Mouse (Mus musculus): Measurements from ENCODE around the gene Kyat1. TPM values are rescaled to one million over a fixed set of nuclear protein-coding genes. Genes with fewer than 3 reads are reported as not detected.

The Kyat1 gene
- total and polyA plus RNA-seq, 2 experiments from 2014 or later: 16.4 to 26.4 TPM

DNA sequence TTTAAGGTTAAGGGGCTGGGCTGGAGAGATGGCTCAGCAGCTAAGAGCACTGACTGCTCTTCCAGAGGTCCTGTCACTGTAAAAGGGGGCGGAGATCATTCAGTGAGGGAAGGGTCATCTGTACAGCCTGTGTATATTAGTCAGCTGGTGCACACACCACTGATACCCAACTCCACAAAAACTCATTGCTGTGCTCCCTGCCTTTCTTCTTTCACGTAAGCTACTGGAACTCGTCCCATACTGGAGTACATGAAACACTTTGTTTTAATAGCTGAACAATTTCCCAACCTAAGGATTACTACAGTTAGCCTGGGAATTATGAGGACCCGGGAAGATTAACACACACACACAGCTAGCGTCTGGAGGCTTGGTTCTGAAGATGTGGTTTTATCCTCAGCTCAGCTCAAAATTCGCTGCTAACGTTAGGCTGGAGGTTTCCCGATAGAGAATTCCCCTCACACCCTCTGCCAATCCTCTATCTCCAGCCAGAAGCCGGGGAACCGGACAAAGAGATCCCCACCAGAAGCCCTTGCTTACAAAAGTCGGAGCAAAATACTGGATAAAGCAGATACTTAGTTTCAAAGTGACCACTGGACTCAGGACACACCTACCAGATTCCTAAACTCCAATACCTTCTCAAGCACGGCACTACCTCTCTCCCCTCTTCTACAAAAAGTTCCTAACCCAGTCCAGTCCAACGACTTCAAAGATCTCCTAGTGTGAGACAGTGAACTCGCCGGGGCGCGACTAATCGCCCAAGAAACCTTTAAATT lies 31.0 kb upstream of the Kyat1 start:
- ATAC-seq (ENCODE audit: low FRiP score): no peak
- DNase-seq (ENCODE audit: low spot score): no peak
- no peak for TF ChIP-seq CTCF (IDR thresholded peaks at IDR 0.05)

DNA sequence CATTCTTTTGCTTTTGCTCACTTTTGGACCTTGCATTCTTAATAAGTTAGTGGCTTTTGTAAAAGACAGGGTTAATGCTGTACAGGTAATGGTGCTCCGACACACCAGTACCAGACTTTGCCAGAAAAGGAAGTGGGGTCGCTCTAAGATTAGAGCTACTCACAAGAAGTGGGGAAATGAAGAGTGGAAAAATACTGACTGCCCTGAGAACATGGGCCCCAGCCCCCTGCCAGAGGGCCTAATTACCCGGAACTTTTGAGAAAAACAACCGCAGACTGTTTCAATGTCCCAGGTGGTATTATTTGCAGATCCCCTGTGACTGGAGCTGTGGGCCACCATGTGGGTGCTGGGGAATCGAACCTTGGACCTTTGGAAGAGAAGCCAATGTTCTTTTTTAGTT lies 29.9 kb upstream of the Kyat1 start:
- Histone ChIP-seq H3K36me3 (ENCODE audit: insufficient read depth, low read length) (0 out of 2 replicates have a peak, but pooled peaks cover 5% of the 10 kb centered on the region), H3K4me2 (ENCODE audit: low read depth, low read length, poor library complexity, severe bottlenecking) (no peak overlapping the region), H3K27me3 (ENCODE audit: insufficient read depth, low read length) (no peaks in the 10 kb centered on the region), H3K27ac (ENCODE audit: low read depth, low read length) (no peak overlapping the region), H3K4me1 (ENCODE audit: insufficient read depth, low read length) (peaks cover 10% of the 10 kb centered on the region), H3K4me3 (ENCODE audit: low read depth, low read length) (no peak overlapping the region), H3K9me3 (ENCODE audit: low read length) (no peaks in the 10 kb centered on the region), H3K9ac (replicated peaks; ENCODE audit: low read length, poor library complexity, severe bottlenecking) (no peak overlapping the region)
- 94% methylated on average over 5 of the region's 5 CpGs for WGBS
- DNase-seq (ENCODE audit: low spot score): no peak
- no peak for ATAC-seq (ENCODE audit: low FRiP score)
- no peak for TF ChIP-seq CTCF (IDR thresholded peaks at IDR 0.05)

More for the DNA sequence above, 31.0 kb upstream of the Kyat1 start:
- Histone ChIP-seq H3K4me3 (ENCODE audit: low read depth, low read length) (peak overlapping the region; percentile 79), H3K4me1 (ENCODE audit: insufficient read depth, low read length) (peaks cover 10% of the 10 kb centered on the region), H3K9me3 (ENCODE audit: low read length) (no peaks in the 10 kb centered on the region), H3K9ac (replicated peaks; ENCODE audit: low read length, poor library complexity, severe bottlenecking) (peak overlapping the region; percentile 36), H3K4me2 (ENCODE audit: low read depth, low read length, poor library complexity, severe bottlenecking) (peak overlapping the region; percentile 84), H3K36me3 (ENCODE audit: insufficient read depth, low read length) (peaks cover 13% of the 10 kb centered on the region), H3K27ac (ENCODE audit: low read depth, low read length) (peak overlapping the region; percentile 90), H3K27me3 (ENCODE audit: insufficient read depth, low read length) (no peaks in the 10 kb centered on the region)
- WGBS: 4% methylated on average over 18 of the region's 18 CpGs

DNA sequence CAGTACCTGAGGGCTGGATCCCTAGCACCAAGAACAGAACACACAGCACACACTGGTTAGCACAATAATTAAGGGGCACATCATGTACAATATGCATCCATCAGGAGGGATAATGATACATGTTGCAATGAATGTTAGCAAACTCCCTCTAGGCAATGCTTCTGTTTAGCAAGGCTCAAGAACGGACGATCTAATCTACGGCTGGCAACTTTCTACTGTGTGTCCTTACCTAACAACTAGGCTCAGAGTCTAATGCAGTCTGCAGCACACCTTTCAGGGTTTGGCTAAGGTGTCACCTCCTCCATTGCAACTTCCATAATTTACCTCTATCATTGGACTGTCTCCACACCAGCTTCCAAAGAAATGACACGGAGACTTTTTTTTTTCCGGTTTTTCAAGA lies 10.6 kb upstream of the Kyat1 start:
- no peaks in the 10 kb centered on the region for H3K27me3 ChIP-seq (ENCODE audit: insufficient read depth, low read length)
- no peak overlapping the region for H3K9ac ChIP-seq (replicated peaks; ENCODE audit: low read length, poor library complexity, severe bottlenecking)
- no peaks in the 10 kb centered on the region for H3K36me3 ChIP-seq (ENCODE audit: insufficient read depth, low read length)
- H3K4me3 ChIP-seq (ENCODE audit: low read depth, low read length): no peak overlapping the region
- TF ChIP-seq CTCF (IDR thresholded peaks at IDR 0.05): no peak
- no peaks in the 10 kb centered on the region for H3K4me1 ChIP-seq (ENCODE audit: insufficient read depth, low read length)
- H3K9me3 ChIP-seq (ENCODE audit: low read length): no peaks in the 10 kb centered on the region
- DNase-seq (ENCODE audit: low spot score) (no peak), ATAC-seq (ENCODE audit: low FRiP score) (no peak)
- no peak overlapping the region for H3K4me2 ChIP-seq (ENCODE audit: low read depth, low read length, poor library complexity, severe bottlenecking)
- 97% methylated on average over 5 of the region's 5 CpGs for WGBS
- no peak overlapping the region for H3K27ac ChIP-seq (ENCODE audit: low read depth, low read length)

DNA sequence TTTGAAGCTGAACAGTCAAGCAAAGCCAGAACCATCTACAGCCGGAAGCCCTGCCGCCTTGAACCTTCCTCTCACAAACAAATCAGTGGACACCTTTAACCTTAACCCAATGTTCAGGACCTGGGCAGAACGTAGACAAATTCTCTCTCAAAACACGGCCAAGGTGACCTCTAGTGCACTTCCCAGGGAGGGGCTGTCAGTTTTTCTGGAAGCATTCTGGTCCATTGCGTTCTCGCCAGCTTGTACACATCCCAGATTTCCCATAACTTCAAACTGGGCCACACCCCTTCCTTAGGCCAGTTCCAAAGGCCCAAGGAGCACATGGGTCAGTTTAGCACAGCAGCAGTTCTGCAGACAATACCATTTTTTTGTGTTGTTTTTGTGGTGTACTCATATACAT lies 9.8 kb upstream of the Kyat1 start:
- no peak for DNase-seq (ENCODE audit: low spot score)
- no peak for ATAC-seq (ENCODE audit: low FRiP score)
- Histone ChIP-seq H3K9ac (replicated peaks; ENCODE audit: low read length, poor library complexity, severe bottlenecking) (no peak overlapping the region), H3K4me1 (ENCODE audit: insufficient read depth, low read length) (no peaks in the 10 kb centered on the region), H3K27ac (ENCODE audit: low read depth, low read length) (no peak overlapping the region), H3K4me2 (ENCODE audit: low read depth, low read length, poor library complexity, severe bottlenecking) (no peak overlapping the region), H3K9me3 (ENCODE audit: low read length) (no peaks in the 10 kb centered on the region), H3K4me3 (ENCODE audit: low read depth, low read length) (no peak overlapping the region), H3K27me3 (ENCODE audit: insufficient read depth, low read length) (no peaks in the 10 kb centered on the region), H3K36me3 (ENCODE audit: insufficient read depth, low read length) (no peaks in the 10 kb centered on the region)
- 79% methylated on average over 6 of the region's 6 CpGs for WGBS
- no peak for TF ChIP-seq CTCF (IDR thresholded peaks at IDR 0.05)

DNA sequence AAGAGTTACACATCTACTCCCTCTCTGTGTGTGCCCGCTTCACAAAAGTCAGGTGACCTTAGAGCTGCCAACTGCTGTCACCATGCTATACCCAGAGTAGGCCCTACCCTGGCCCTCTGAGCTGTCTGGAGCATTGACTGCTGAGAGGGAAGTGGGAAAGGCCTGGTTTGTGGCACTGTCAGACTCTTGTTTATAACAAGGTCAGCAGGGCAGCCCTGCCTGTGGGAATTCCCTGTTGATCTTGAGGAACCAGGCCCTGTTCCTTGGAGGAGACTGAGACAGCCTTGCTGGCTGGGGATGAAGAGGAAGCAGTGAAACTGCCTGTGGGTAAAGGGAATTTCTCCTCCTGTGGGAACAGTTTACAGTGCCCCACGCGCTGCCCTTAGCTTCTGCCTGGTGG lies 9.1 kb upstream of the Kyat1 start:
- no peak for TF ChIP-seq CTCF (IDR thresholded peaks at IDR 0.05)
- DNase-seq (ENCODE audit: low spot score) (no peak), ATAC-seq (ENCODE audit: low FRiP score) (no peak)
- WGBS: 87% methylated on average over 3 of the region's 3 CpGs
- Histone ChIP-seq H3K4me1 (ENCODE audit: insufficient read depth, low read length) (no peaks in the 10 kb centered on the region), H3K9ac (replicated peaks; ENCODE audit: low read length, poor library complexity, severe bottlenecking) (no peak overlapping the region), H3K27me3 (ENCODE audit: insufficient read depth, low read length) (no peaks in the 10 kb centered on the region), H3K27ac (ENCODE audit: low read depth, low read length) (no peak overlapping the region), H3K9me3 (ENCODE audit: low read length) (no peaks in the 10 kb centered on the region), H3K4me2 (ENCODE audit: low read depth, low read length, poor library complexity, severe bottlenecking) (no peak overlapping the region), H3K36me3 (ENCODE audit: insufficient read depth, low read length) (no peaks in the 10 kb centered on the region), H3K4me3 (ENCODE audit: low read depth, low read length) (no peak overlapping the region)

DNA sequence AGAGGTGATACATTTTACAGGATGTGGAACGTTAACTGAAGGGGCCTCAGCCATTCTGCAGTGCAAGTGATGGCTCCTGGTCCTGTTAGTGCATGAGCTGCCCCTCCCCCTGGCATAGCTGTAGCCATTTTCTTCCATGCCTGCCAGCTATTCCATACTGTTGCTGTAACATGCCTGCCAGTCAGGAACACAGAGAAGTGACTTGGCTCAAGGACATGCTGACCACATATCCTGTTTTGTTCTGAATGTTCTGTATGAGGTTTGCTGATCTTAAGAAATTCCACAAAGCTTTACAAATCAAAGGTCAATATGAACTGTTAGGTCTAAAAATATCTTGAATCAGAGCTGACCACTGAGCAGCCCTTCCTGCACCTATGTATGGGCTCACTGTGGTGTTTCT lies 7.3 kb upstream of the Kyat1 start:
- Histone ChIP-seq H3K4me1 (ENCODE audit: insufficient read depth, low read length) (no peaks in the 10 kb centered on the region), H3K27me3 (ENCODE audit: insufficient read depth, low read length) (no peaks in the 10 kb centered on the region), H3K9ac (replicated peaks; ENCODE audit: low read length, poor library complexity, severe bottlenecking) (no peak overlapping the region), H3K4me2 (ENCODE audit: low read depth, low read length, poor library complexity, severe bottlenecking) (no peak overlapping the region), H3K36me3 (ENCODE audit: insufficient read depth, low read length) (no peaks in the 10 kb centered on the region), H3K9me3 (ENCODE audit: low read length) (no peaks in the 10 kb centered on the region), H3K27ac (ENCODE audit: low read depth, low read length) (no peak overlapping the region), H3K4me3 (ENCODE audit: low read depth, low read length) (no peak overlapping the region)
- no peak for ATAC-seq (ENCODE audit: low FRiP score)
- no peak for DNase-seq (ENCODE audit: low spot score)
- 75% methylated on average over 1 of the region's 1 CpGs for WGBS
- no peak for TF ChIP-seq CTCF (IDR thresholded peaks at IDR 0.05)
